Mouse (Mus musculus) gastrocnemius, postnatal 14 days (tissue): Measurements from ENCODE around the gene Lactb. TPM values are rescaled to one million over a fixed set of nuclear protein-coding genes. Genes with fewer than 3 reads are reported as not detected.

ENCODE experiments used
- DNase-seq: peaks from one replicate; pipeline ENCODE4 v3.0.0; 2021; ENCODE audit warnings: mixed read lengths
- intact Hi-C: fragments of 180-260 bp; cut with DNase I; formaldehyde crosslinking; loops from one replicate; pipeline ENCODE4 v1.15.1; 2025; ENCODE audit warnings: low total_unique reads
- total RNA-seq, 2 experiments: library from RNA; stranded (reverse); gene quantifications; 2 replicates each; pipeline ENCODE4 v1.2.3; 2021

The Lactb gene
- total RNA-seq, 2 experiments from 2014 or later, result 21.3 to 21.6 TPM

- no peak for DNase-seq
- intact Hi-C loops, result no loop called here
Observed at GRCm38 (mm10) chr9:66909922-66910321, 65.4 kb downstream of the Lactb start.

DNA sequence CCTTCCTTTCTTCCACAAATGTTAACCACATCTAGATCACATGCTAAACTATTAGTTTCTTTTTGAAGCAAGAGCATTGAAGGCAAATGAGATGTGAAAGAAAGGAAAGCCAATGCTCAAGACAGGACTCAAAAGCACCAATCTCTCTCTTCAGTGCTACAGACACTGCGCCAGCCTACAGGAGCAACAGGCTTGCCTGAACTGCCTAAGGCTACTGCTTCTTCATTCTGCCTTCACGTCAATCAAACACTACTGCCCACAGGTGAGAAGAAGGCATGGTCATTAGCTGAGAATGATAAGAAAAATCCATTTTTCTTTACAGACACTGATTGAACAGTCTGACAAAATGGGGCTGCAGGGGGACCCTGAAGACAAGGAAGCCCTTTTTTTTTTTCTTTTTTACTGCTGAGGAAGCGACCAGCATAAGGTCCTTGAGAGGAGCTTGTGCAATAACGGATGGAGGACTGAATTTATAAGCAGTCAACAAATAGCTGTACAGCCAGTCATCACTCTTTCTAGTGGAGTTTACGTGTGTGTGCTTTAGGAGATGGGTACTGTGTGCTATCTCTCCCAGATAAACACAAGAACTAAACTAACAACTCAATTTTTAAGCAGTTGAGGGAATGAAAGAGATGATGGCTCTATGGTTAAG, 67.4 kb downstream of the Lactb start:
- intact Hi-C loops, result no loop called here

GRCm38 (mm10) chr9:66907126-66907525, 68.2 kb downstream of the Lactb start:
- DNase-seq, result no peak
- intact Hi-C loops, result no loop called here

More for the DNA sequence above, 67.4 kb downstream of the Lactb start:
- DNase-seq, result no peak

GRCm38 (mm10) chr9:66905990-66906389, 69.3 kb downstream of the Lactb start:
- DNase-seq, result no peak
- intact Hi-C loops, result no loop called here

Other genes with a start within 250 kb of the Lactb start
- 1 to 10 TPM; 3.3 to 3.5 TPM for gene Aph1b, start 180.0 kb downstream of the Lactb start, total RNA-seq
- under 1 TPM in 1 of 2 experiments, not detected in 1; 0.21 TPM for gene Gm10647, start 178.4 kb downstream of the Lactb start, total RNA-seq
- 1 to 10 TPM in 1 of 2 experiments, under 1 TPM in 1; 0.92 to 1.2 TPM for gene Aph1c, start 140.8 kb downstream of the Lactb start, total RNA-seq
- gene Rab8b, start 55.8 kb downstream of the Lactb start, total RNA-seq, result 1 to 10 TPM; 9.5 to 9.8 TPM
- gene Rps27l, start 29.4 kb downstream of the Lactb start, total RNA-seq, result 100 to 1,000 TPM; 179 to 205 TPM
- over 10,000 TPM; 23,393 to 24,139 TPM for gene Tpm1, start 73.9 kb upstream of the Lactb start, total RNA-seq